In genomic region chr8:10414684-10415212, GRCm38 (mm10) we compare ENCODE assay signal across 9 mouse cellular contexts.
A peak's percentile ranks its signal among the peaks of the same experiment; 100 is the strongest.
DNase-seq lines count a peak whose midpoint lies in the region; ATAC-seq and TF ChIP-seq lines count a peak whose summit lies in the region.
"Had no signal": no experiment of that assay in that cellular context is flagged by ENCODE, and none has a peak within 500 bp of the region (broad histone marks: within the 10 kb centered on the region; RNA-seq: fewer than 3 reads in every experiment).

No protein-coding gene starts in this region.

- H3K36me3 ChIP-seq in ES-E14 (ENCODE audit: control insufficient read depth, insufficient read depth, low read length, poor library complexity, severe bottlenecking) = no peaks in the 10 kb centered on the region
- H3K36me3 ChIP-seq in embryonic facial prominence, embryonic 14.5 days (ENCODE audit: control insufficient read depth, insufficient read depth, low read length) = no peaks in the 10 kb centered on the region
- H3K36me3 ChIP-seq: limb, embryonic 12.5 days had no signal

- H3K27ac ChIP-seq in ES-E14 (ENCODE audit: insufficient read depth, low read depth, low read length, poor library complexity, severe bottlenecking) = no peak overlapping the region
- H3K27ac ChIP-seq in embryonic facial prominence, embryonic 14.5 days (replicated peaks; ENCODE audit: low read depth, low read length) = no peak overlapping the region
- H3K27ac ChIP-seq: limb, embryonic 12.5 days had no signal

- in situ Hi-C loops in ES-E14 (cut with MboI; ENCODE audit: low sequenced_read_pairs in 2 of 2, unreplicated experiment in 2 of 2) = loop anchor here (10.0 to 25.0 kb wide), 2 partner anchors 760 to 773 kb away; no protein-coding TSS in a partner anchor

- ATAC-seq in embryonic facial prominence, embryonic 14.5 days (ENCODE audit: low read depth) = peak; percentile 67; the same call in 1 of the 2 replicates
- peak; percentile 74 to 76 for ATAC-seq in hematopoietic stem cell, adult 5-6 weeks (replicated peaks in 1 of 2; ENCODE audit: insufficient read depth in 1 of 2, low FRiP score in 2 of 2, low TSS enrichment in 1 of 2, low read depth in 1 of 2, poor library complexity in 2 of 2, severe bottlenecking in 2 of 2)
- no peak for ATAC-seq in inflammation-experienced regulatory T-cells, adult 6 months

- no peak overlapping the region for H3K4me3 ChIP-seq in ES-E14 (ENCODE audit: insufficient read depth in 1 of 2, low read depth in 1 of 2, low read length in 2 of 2, poor library complexity in 1 of 2, severe bottlenecking in 1 of 2)
- no peak overlapping the region for H3K4me3 ChIP-seq in embryonic facial prominence, embryonic 14.5 days (ENCODE audit: low read depth, low read length)
- H3K4me3 ChIP-seq: limb, embryonic 12.5 days had no signal

- no peak overlapping the region for H3K9ac ChIP-seq in ES-E14 (ENCODE audit: insufficient read depth, low read depth, low read length, poor library complexity, severe bottlenecking)
- H3K9ac ChIP-seq in embryonic facial prominence, embryonic 14.5 days (ENCODE audit: low read depth, low read length) = no peak overlapping the region
- H3K9ac ChIP-seq: limb, embryonic 12.5 days had no signal

- H3K4me2 ChIP-seq in embryonic facial prominence, embryonic 14.5 days (ENCODE audit: low read depth, low read length) = 0 out of 2 replicates have a peak overlapping the region, but pooled peaks have one; percentile 1
- H3K4me2 ChIP-seq: limb, embryonic 12.5 days had no signal

- peak; percentile 58 for DNase-seq in ES-E14 (ENCODE audit: low read depth, low spot score)
- DNase-seq in adrenal gland, postnatal 14 days = peak; percentile 87
- DNase-seq in embryonic facial prominence, embryonic 14.5 days (ENCODE audit: low spot score) = peak; percentile 81
- peak; percentile 85 to 88 for DNase-seq in layer of hippocampus, postnatal 10 days (ENCODE audit: low spot score in 2 of 2)
- DNase-seq in lung, postnatal 4 days = peak; percentile 66 to 79
- peak; percentile 85 for DNase-seq in right cerebral cortex, postnatal 14 days

- WGBS in embryonic facial prominence, embryonic 14.5 days = 23% methylated on average over 6 of the region's 6 CpGs

- no peaks in the 10 kb centered on the region for H3K9me3 ChIP-seq in ES-E14 (ENCODE audit: control insufficient read depth, insufficient read depth, low read depth, low read length)
- no peaks in the 10 kb centered on the region for H3K9me3 ChIP-seq in embryonic facial prominence, embryonic 14.5 days (ENCODE audit: control insufficient read depth, low read length)
- H3K9me3 ChIP-seq: limb, embryonic 12.5 days had no signal

- no peaks in the 10 kb centered on the region for H3K27me3 ChIP-seq in embryonic facial prominence, embryonic 14.5 days (replicated peaks; ENCODE audit: control insufficient read depth, insufficient read depth, low read length)

- H3K4me1 ChIP-seq in ES-E14 (ENCODE audit: control insufficient read depth in 2 of 2, insufficient read depth in 2 of 2, low read length in 2 of 2, poor library complexity in 1 of 2) = no peaks in the 10 kb centered on the region
- no peaks in the 10 kb centered on the region for H3K4me1 ChIP-seq in embryonic facial prominence, embryonic 14.5 days (ENCODE audit: control insufficient read depth, insufficient read depth, low read length)

TF ChIP-seq in ES-E14, 5 proteins besides CTCF, POLR2A, EP300 and RAD21:
- TF ChIP-seq MAFK (IDR thresholded peaks at IDR 0.05; ENCODE audit: insufficient read depth, low read depth, low read length) (peak; percentile 12; the same call in 1 of the 2 replicates), HCFC1 (IDR thresholded peaks at IDR 0.05; ENCODE audit: borderline replicate concordance, insufficient read depth, low read length) (no peak), ZNF384 (IDR thresholded peaks at IDR 0.05; ENCODE audit: low read depth, low read length) (no peak), CHD2 (IDR thresholded peaks at IDR 0.05; ENCODE audit: low read depth, low read length) (no peak), ZC3H11A (IDR thresholded peaks at IDR 0.05; ENCODE audit: borderline replicate concordance, low read depth, low read length) (peak; percentile 88)
